Mouse (Mus musculus): ENCODE data around the gene Zc3hc1.

DNA sequence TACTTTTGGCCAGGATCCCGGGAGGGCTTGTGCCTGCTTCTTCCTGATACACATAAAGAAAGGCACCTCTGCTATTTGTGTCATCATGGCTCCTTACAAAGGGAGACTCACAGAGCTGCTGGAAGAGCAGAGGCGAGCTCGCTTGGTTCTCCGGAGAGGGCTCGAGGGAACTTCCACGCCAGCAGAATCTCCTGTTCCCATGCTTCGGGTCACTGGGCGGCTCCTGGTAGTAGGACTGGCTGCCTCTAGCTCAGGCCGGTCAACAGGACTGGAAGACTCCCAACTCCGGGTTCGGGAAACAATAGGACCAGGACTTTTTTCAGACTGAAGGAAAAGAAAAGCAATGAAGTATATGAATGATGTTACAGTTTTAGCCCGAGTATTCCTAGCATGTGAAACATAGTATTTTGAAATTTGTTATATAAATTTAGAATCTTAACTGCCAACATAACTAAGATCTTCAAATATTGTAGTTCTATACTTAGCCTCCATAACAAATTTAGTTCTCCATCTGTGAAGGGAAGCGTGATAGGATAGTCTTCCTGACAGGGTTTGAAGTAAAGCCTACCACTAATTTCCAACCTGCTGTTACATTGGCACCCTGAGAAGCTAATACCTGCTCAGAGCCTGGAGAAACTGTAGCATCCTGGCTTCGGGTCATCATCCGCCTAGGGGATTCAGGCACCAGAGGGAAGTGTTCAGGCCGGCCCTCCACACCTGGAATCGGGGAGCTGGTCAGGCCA is 18.0 kb downstream of the Zc3hc1 start:
- TF ChIP-seq CTCF (IDR thresholded peaks at IDR 0.05; ENCODE audit: low read depth): no peak
- no peak for TF ChIP-seq EP300 (IDR thresholded peaks at IDR 0.05; ENCODE audit: low read depth)

All from liver, postnatal 0 days (tissue).